Mouse (Mus musculus): Measurements from ENCODE around the gene Rgmb. TPM values are rescaled to one million over a fixed set of nuclear protein-coding genes. Genes with fewer than 3 reads are reported as not detected.

Rgmb gene
- total RNA-seq, 2 experiments from 2014 or later, result 66.5 to 71.9 TPM

- no peak for DNase-seq (ENCODE audit: low spot score in 2 of 2)
- intact Hi-C loops (cut with DNase I), result loop anchor here (2.0 kb wide), 1 partner anchor 21 kb away; no protein-coding TSS in a partner anchor
Observed at GRCm38 (mm10) chr17:15804008-15804812, 26.6 kb downstream of the Rgmb start.

DNA sequence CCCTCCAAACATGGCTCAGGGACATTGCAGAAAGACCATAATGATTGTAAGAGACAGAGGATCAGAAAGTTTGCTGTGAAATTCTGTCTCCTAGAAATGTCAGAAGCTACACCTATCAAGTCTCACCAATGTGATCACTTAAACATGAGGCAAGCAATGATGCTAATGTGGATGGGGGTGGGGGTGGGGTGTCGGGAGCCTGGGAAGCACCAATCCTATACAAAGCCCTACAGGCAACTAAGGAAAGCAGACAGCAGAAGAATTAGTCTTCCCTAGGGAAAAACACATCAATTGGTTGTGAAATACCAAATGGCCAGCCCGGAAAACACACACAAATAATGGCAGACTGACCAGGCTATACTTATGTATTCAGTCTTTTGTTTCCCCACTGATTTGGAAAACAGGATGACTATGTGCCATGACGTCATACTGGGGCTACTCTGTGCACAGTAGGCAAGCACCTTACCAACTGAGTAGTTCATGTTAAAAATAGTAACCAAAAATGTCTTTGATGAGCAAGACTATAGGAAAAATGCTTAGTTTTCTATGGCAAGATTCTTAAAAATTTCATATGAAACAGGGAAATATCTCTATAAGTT is 31.5 kb downstream of the Rgmb start:
- intact Hi-C loops (cut with DNase I), result no loop called here
- DNase-seq (ENCODE audit: low spot score in 2 of 2), result no peak

DNA sequence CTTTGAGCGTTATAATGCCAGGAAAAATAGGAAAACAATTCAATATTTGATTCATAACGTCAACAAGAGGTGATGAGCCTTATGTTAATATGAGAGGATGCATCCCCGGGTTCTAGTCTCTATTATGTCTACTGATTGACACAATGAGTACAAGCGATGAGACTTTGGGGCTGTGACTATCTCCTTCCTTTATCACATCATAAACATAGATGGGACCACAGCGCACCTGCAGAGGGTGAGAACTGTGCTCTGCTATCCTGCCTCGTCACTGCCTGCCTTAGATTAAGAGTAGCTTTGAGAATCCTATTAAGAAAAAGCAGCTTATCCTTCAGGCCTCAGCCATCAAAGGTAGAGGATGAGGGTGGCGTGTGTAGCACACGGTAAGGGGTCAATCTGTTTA is 40.1 kb downstream of the Rgmb start:
- intact Hi-C loops (cut with DNase I), result no loop called here

DNA sequence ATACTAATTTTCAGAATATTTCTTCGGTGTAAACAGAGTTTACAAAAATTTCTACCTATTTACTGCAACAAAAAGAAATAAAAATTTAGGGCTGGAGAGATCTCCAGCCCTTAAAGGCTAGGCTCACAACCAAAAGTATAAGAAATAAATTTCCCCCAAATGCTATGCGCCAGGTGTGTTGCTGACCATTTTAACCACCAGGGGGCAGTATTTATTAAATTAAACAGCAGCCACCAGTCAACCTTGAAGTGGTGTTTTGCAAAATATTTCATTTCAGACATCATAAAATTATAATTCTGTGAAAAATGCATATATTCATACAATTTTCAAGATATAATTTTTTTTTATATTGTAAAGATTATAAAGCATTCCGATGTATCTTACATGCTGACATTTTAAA is 43.8 kb downstream of the Rgmb start:
- DNase-seq (ENCODE audit: low spot score in 2 of 2), result no peak
- intact Hi-C loops (cut with DNase I), result loop anchor here (5.0 kb wide), 1 partner anchor 1115 kb away; no protein-coding TSS in a partner anchor

More for the DNA sequence above, 40.1 kb downstream of the Rgmb start:
- no peak for DNase-seq (ENCODE audit: low spot score in 2 of 2)

- no peak for DNase-seq (ENCODE audit: low spot score in 2 of 2)
- intact Hi-C loops (cut with DNase I), result no loop called here
Observed at GRCm38 (mm10) chr17:15777979-15778378, 52.9 kb downstream of the Rgmb start.

DNA sequence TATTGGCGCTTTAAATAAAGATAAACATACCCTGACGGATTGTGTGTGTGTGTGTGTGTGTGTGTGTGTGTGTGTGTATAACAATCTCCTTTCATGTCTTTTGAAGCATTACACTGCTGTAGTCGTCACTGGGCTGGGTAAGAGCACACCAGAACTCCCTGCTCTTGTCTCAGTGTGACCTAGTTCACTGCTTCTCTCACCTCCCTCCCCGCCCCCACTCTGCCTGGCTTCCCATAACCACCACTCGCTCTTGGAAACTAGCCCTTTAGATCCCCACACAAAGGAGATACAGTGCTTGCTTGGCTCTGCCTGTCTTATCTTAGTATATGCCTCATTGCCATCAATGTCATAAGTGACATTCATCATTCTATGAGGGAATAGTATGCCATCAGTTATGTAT is 54.5 kb downstream of the Rgmb start:
- DNase-seq (ENCODE audit: low spot score in 2 of 2), result no peak
- intact Hi-C loops (cut with DNase I), result no loop called here

DNA sequence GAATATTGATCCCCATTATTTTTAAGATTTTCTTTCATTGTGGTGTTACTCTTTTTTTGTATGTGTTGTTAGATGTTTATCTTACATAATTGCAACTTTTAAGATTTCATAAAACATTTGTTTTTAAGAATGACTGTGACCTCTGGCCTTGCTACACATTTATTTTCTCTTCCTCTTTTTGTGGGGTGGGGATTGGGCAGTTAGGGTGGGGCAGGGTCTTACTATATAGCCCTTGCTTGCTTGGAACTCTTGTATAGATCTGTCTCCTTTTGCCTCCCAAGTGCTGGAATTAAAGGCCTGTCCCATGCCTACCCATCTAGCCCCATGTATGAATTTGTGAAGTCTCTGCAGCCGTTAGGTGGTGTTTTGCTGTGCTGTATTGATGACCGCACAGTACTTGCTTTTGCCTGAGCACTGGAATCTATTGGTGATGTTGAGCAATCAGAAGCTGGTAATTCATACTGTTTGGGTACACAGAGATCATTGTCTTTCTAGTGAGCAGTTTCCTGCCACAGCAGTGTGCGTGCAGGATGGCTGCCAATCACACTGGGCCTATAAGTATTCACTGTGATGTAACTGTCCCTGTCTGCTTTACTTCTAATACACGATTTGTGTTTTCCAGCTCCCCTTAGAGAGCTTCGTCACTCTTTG is 56.1 kb downstream of the Rgmb start:
- intact Hi-C loops (cut with DNase I), result no loop called here
- DNase-seq (ENCODE audit: low spot score in 2 of 2), result no peak

GRCm38 (mm10) chr17:15773956-15774355 is 56.9 kb downstream of the Rgmb start:
- intact Hi-C loops (cut with DNase I), result no loop called here
- no peak for DNase-seq (ENCODE audit: low spot score in 2 of 2)

- no peak for DNase-seq (ENCODE audit: low spot score in 2 of 2)
- intact Hi-C loops (cut with DNase I), result no loop called here
Observed at GRCm38 (mm10) chr17:15769081-15769724, 61.6 kb downstream of the Rgmb start.

DNA sequence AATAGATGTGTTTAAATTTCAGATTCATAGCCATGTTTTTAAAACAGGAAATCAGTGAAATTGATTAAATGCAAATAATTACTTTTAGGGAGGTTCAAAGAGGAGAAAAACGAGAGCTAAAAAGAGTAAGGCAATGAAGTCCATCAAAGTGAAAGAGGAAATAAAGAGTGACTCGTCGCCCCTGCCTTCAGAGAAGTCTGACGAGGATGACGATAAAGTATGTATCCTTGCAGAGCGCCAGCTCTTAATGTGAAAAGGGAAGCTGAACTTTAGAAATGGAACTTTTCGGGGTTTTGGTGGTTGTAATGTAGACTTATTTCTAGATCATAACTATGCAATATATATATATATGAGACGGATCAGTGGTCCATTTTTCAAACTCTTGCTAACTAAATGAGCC is 69.6 kb downstream of the Rgmb start:
- intact Hi-C loops (cut with DNase I), result no loop called here
- DNase-seq (ENCODE audit: low spot score in 2 of 2), result no peak

Other genes with a start within 250 kb of the Rgmb start
- gene Chd1, start 126.1 kb downstream of the Rgmb start, total RNA-seq (2021), result 10 to 100 TPM; 19.4 to 21.6 TPM